Mouse (Mus musculus) lung, embryonic 16.5 days (tissue): Measurements from ENCODE around the gene Psmd9. TPM values are rescaled to one million over a fixed set of nuclear protein-coding genes. Genes with fewer than 3 reads are reported as not detected.

ENCODE experiments used
- ATAC-seq: fragments of 200-750 bp; cut with Nextera tagmentation; 2 replicates; pipeline ENCODE4 v1.8.0; 2017; ENCODE audit warnings: low read depth, mild to moderate bottlenecking, moderate library complexity
- H3K27ac ChIP-seq: fragments of 300-500 bp; sonication (generic); 2 replicates; pipeline ENCODE4 v1.5.1; 2014; ENCODE audit warnings: mild to moderate bottlenecking, control low read depth, low read length
- H3K27me3 ChIP-seq: fragments of 300-500 bp; sonication (generic); 2 replicates; pipeline ENCODE4 v1.6.1; 2014; ENCODE audit warnings: low read depth, low read length, mixed read lengths; ENCODE audit not compliant: control insufficient read depth, insufficient read depth
- H3K36me3 ChIP-seq: fragments of 300-500 bp; sonication (generic); 2 replicates; pipeline ENCODE4 v1.6.1; 2014; ENCODE audit warnings: low read length; ENCODE audit not compliant: control insufficient read depth, insufficient read depth
- H3K4me1 ChIP-seq: fragments of 300-500 bp; sonication (generic); replicated peaks from 2 replicates; pipeline ENCODE4 v1.6.1; 2014; ENCODE audit warnings: low read length, mixed read lengths; ENCODE audit not compliant: control insufficient read depth, insufficient read depth
- H3K4me2 ChIP-seq: fragments of 300-500 bp; sonication (generic); 2 replicates; pipeline ENCODE4 v1.6.1; 2014; ENCODE audit warnings: low read depth, low read length, control low read depth
- H3K4me3 ChIP-seq: fragments of 300-500 bp; sonication (generic); 2 replicates; pipeline ENCODE4 v1.5.1; 2014; ENCODE audit warnings: mild to moderate bottlenecking, low read length, control low read depth
- H3K9ac ChIP-seq: fragments of 300-500 bp; sonication (generic); 2 replicates; pipeline ENCODE4 v1.6.1; 2014; ENCODE audit warnings: low read length, control low read depth
- H3K9me3 ChIP-seq: fragments of 300-500 bp; sonication (generic); 2 replicates; pipeline ENCODE4 v1.6.1; 2016; ENCODE audit warnings: low read length; ENCODE audit not compliant: control insufficient read depth
- WGBS: fragments of 180-500 bp; shearing (Covaris S2); extraction: QIAGEN DNeasy Blood & Tissue Kit; methylation state at CpG from one replicate; pipeline ENCODE4 v1.1.7; 2014; 5-methylcytosine and 5-hydroxymethylcytosine counted together
- polyA plus RNA-seq: library from polyadenylated mRNA; unstranded; fragments of >200 nt; fragmentation: Nextera tagmentation; extraction: Ambion mirVana; gene quantifications from 2 replicates; pipeline ENCODE4 v1.2.1, GENCODE M21; 2015

The Psmd9 gene
- polyA plus RNA-seq, 1 experiment from 2014 or later = 87.0 TPM

- 78% methylated on average over 28 of the region's 28 CpGs for WGBS
These were observed 99.6 kb downstream of the Psmd9 start for GRCm38 (mm10) chr5:123268477-123269474.

GRCm38 (mm10) chr5:123270917-123271316 lies 101.7 kb downstream of the Psmd9 start:
- no peaks in the 10 kb centered on the region for H3K36me3 ChIP-seq
- no peak overlapping the region for H3K4me2 ChIP-seq
- 62% methylated on average over 11 of the region's 11 CpGs for WGBS
- H3K4me3 ChIP-seq = no peak overlapping the region
- no peaks in the 10 kb centered on the region for H3K27me3 ChIP-seq
- no peak overlapping the region for H3K27ac ChIP-seq
- H3K4me1 ChIP-seq = peaks cover 2% of the 10 kb centered on the region; the same call in 1 of the 2 replicates
- ATAC-seq = no peak
- H3K9me3 ChIP-seq = peaks cover 2% of the 10 kb centered on the region; the same call in 1 of the 2 replicates
- H3K9ac ChIP-seq = no peak overlapping the region

More at GRCm38 (mm10) chr5:123268477-123269474, 99.6 kb downstream of the Psmd9 start:
- Histone ChIP-seq H3K9ac (no peak overlapping the region), H3K4me3 (no peak overlapping the region), H3K4me2 (no peak overlapping the region), H3K27ac (no peak overlapping the region), H3K27me3 (no peaks in the 10 kb centered on the region), H3K9me3 (peaks cover 2% of the 10 kb centered on the region; the same call in 1 of the 2 replicates), H3K36me3 (no peaks in the 10 kb centered on the region), H3K4me1 (no peaks in the 10 kb centered on the region)
- no peak for ATAC-seq

GRCm38 (mm10) chr5:123272927-123273326 lies 103.7 kb downstream of the Psmd9 start:
- no peak overlapping the region for H3K4me3 ChIP-seq
- no peak overlapping the region for H3K9ac ChIP-seq
- 73% methylated on average over 5 of the region's 5 CpGs for WGBS
- no peak for ATAC-seq
- H3K4me2 ChIP-seq = no peak overlapping the region
- peaks cover 2% of the 10 kb centered on the region; the same call in 1 of the 2 replicates for H3K9me3 ChIP-seq
- no peaks in the 10 kb centered on the region for H3K36me3 ChIP-seq
- peaks cover 5% of the 10 kb centered on the region; the same call in 1 of the 2 replicates for H3K4me1 ChIP-seq
- no peaks in the 10 kb centered on the region for H3K27me3 ChIP-seq
- no peak overlapping the region for H3K27ac ChIP-seq

- Histone ChIP-seq H3K27ac (peak overlapping the region; percentile 79), H3K9ac (0 out of 2 replicates have a peak overlapping the region, but pooled peaks have one; percentile 11), H3K27me3 (no peaks in the 10 kb centered on the region), H3K4me3 (no peak overlapping the region), H3K4me1 (peaks cover 5% of the 10 kb centered on the region; the same call in 1 of the 2 replicates), H3K9me3 (no peaks in the 10 kb centered on the region), H3K4me2 (peak overlapping the region; percentile 3; the same call in 1 of the 2 replicates), H3K36me3 (no peaks in the 10 kb centered on the region)
- peak; percentile 39; the same call in 1 of the 2 replicates for ATAC-seq
- WGBS = 67% methylated on average over 9 of the region's 9 CpGs
These were observed 107.6 kb downstream of the Psmd9 start for GRCm38 (mm10) chr5:123276636-123277341.

- Histone ChIP-seq H3K9me3 (no peaks in the 10 kb centered on the region), H3K4me3 (no peak overlapping the region), H3K4me1 (peaks cover 5% of the 10 kb centered on the region; the same call in 1 of the 2 replicates), H3K9ac (no peak overlapping the region), H3K36me3 (no peaks in the 10 kb centered on the region), H3K4me2 (no peak overlapping the region), H3K27me3 (no peaks in the 10 kb centered on the region), H3K27ac (peak overlapping the region; percentile 79)
- 35% methylated on average over 7 of the region's 7 CpGs for WGBS
- ATAC-seq = peak; percentile 90
These were observed 108.1 kb downstream of the Psmd9 start for GRCm38 (mm10) chr5:123277342-123277701.

GRCm38 (mm10) chr5:123277704-123278103 lies 108.5 kb downstream of the Psmd9 start:
- Histone ChIP-seq H3K27ac (no peak overlapping the region; the same call in 1 of the 2 replicates), H3K9me3 (no peaks in the 10 kb centered on the region), H3K4me3 (no peak overlapping the region), H3K27me3 (no peaks in the 10 kb centered on the region), H3K36me3 (no peaks in the 10 kb centered on the region), H3K9ac (no peak overlapping the region), H3K4me1 (peaks cover 5% of the 10 kb centered on the region; the same call in 1 of the 2 replicates), H3K4me2 (no peak overlapping the region)
- ATAC-seq = peak; percentile 65
- 56% methylated on average over 4 of the region's 4 CpGs for WGBS

GRCm38 (mm10) chr5:123279248-123279647 lies 110.0 kb downstream of the Psmd9 start:
- Histone ChIP-seq H3K9ac (no peak overlapping the region), H3K4me2 (no peak overlapping the region), H3K36me3 (no peaks in the 10 kb centered on the region), H3K4me3 (no peak overlapping the region), H3K9me3 (no peaks in the 10 kb centered on the region), H3K27ac (no peak overlapping the region), H3K27me3 (no peaks in the 10 kb centered on the region), H3K4me1 (peaks cover 5% of the 10 kb centered on the region; the same call in 1 of the 2 replicates)
- no peak for ATAC-seq
- WGBS = 83% methylated on average over 4 of the region's 4 CpGs

GRCm38 (mm10) chr5:123281336-123282136 lies 112.3 kb downstream of the Psmd9 start:
- H3K27me3 ChIP-seq = no peaks in the 10 kb centered on the region
- H3K27ac ChIP-seq = no peak overlapping the region
- no peak overlapping the region for H3K9ac ChIP-seq
- H3K9me3 ChIP-seq = no peaks in the 10 kb centered on the region
- no peaks in the 10 kb centered on the region for H3K36me3 ChIP-seq
- 66% methylated on average over 9 of the region's 9 CpGs for WGBS
- H3K4me3 ChIP-seq = no peak overlapping the region
- H3K4me1 ChIP-seq = no peaks in the 10 kb centered on the region; the same call in 1 of the 2 replicates
- no peak for ATAC-seq
- H3K4me2 ChIP-seq = no peak overlapping the region
